Mouse (Mus musculus) myocyte (in vitro differentiated cells): ENCODE results near the gene Mkrn2os.

ENCODE experiments used
- MAX ChIP-seq: IDR thresholded peaks from one replicate; pipeline ENCODE4 v1.6.1; 2011; ENCODE audit warnings: low read depth, mild to moderate bottlenecking, control low read depth
- MYOD1 ChIP-seq, 3 experiments: IDR thresholded peaks; one replicate each; pipeline ENCODE4 v1.6.1; 2011; ENCODE audit warnings: control low read depth in 2 of 3, low read depth in 2 of 3, mild to moderate bottlenecking in 2 of 3, moderate library complexity in 1 of 3; ENCODE audit not compliant: insufficient read length in 2 of 3, control insufficient read depth in 1 of 3
- MYOG ChIP-seq, 3 experiments: IDR thresholded peaks; one replicate each; pipeline ENCODE4 v1.6.1; 2011; ENCODE audit warnings: control low read depth in 2 of 3, low read depth in 2 of 3, mild to moderate bottlenecking in 2 of 3; ENCODE audit not compliant: insufficient read length in 2 of 3, control insufficient read depth in 1 of 3, insufficient read depth in 1 of 3
- POLR2A ChIP-seq: IDR thresholded peaks from one replicate; pipeline ENCODE4 v1.6.1; 2011; ENCODE audit warnings: low read depth, mild to moderate bottlenecking, control low read depth, moderate library complexity; ENCODE audit not compliant: insufficient read length
- TCF12 ChIP-seq: IDR thresholded peaks from one replicate; pipeline ENCODE4 v1.6.1; 2011; ENCODE audit warnings: mild to moderate bottlenecking, control low read depth; ENCODE audit not compliant: poor library complexity, insufficient read depth, severe bottlenecking
- USF1 ChIP-seq: IDR thresholded peaks from one replicate; pipeline ENCODE4 v1.6.1; 2011; ENCODE audit warnings: low read depth, mild to moderate bottlenecking, control low read depth, moderate library complexity

DNA sequence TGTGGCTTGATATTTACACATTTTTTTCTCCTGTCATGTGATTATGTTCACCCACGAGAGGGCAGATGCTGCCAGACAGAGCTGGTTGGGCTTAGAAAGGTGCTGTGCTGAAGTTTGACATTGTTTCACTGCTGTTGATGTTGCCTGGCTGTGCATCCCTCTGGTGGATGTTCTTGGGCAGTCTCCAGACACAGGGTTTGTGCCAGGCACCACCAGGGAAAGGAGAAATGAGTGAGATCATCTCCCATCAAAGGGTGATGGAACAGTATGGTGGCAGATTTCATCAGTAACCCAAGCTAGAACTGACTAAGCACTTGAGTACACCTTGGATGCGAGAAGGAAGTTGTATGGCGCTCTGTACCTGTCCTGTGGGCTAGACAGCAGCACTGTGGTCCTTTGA lies 23.6 kb upstream of the Mkrn2os start:
- no peak for TF ChIP-seq USF1
- no peak for TF ChIP-seq POLR2A
- TF ChIP-seq TCF12: no peak
- no peak for TF ChIP-seq MYOD1 (IDR thresholded peaks at IDR 0.05; ENCODE audit: control insufficient read depth in 1 of 3, insufficient read length in 2 of 3, low read depth in 2 of 3)
- TF ChIP-seq MAX: no peak
- TF ChIP-seq MYOG (IDR thresholded peaks at IDR 0.05; ENCODE audit: control insufficient read depth in 1 of 3, insufficient read depth in 1 of 3, insufficient read length in 2 of 3, low read depth in 2 of 3): no peak
